Mouse (Mus musculus): ENCODE results near the gene Cdkl4. TPM values are rescaled to one million over a fixed set of nuclear protein-coding genes. Genes with fewer than 3 reads are reported as not detected.
"Not testable (repeated sequence)": the region's sequence is repeated elsewhere in the genome, so short reads cannot be mapped to it uniquely, and the experiment has no call there.

Gene Cdkl4
- polyA plus RNA-seq, 1 experiment from 2014 or later = 1.5 TPM

- peak; percentile 93 for ATAC-seq (ENCODE audit: low FRiP score)
- H3K9me3 ChIP-seq = no peaks in the 10 kb centered on the region
- peak overlapping the region; percentile 96 for H3K4me2 ChIP-seq
- H3K4me1 ChIP-seq = peaks cover 16% of the 10 kb centered on the region
- WGBS = under 1% methylated on average over 30 of the region's 30 CpGs
- peak overlapping the region; percentile 65 for H3K9ac ChIP-seq
- peak overlapping the region; percentile 51 for H3K4me3 ChIP-seq (replicated peaks)
- peaks cover 9% of the 10 kb centered on the region; the same call in 1 of the 2 replicates for H3K36me3 ChIP-seq (replicated peaks)
- H3K27me3 ChIP-seq = 0 out of 2 replicates have a peak, but pooled peaks cover 4% of the 10 kb centered on the region
- H3K27ac ChIP-seq = 0 out of 2 replicates have a peak overlapping the region, but pooled peaks have one; percentile 42
Observed at GRCm38 (mm10) chr17:80577214-80577613, 399 bp downstream of the Cdkl4 start.

GRCm38 (mm10) chr17:80575008-80575407 lies 2.6 kb downstream of the Cdkl4 start:
- no peaks in the 10 kb centered on the region for H3K9me3 ChIP-seq
- ATAC-seq (ENCODE audit: low FRiP score) = no peak
- no peak overlapping the region for H3K27ac ChIP-seq
- H3K36me3 ChIP-seq (replicated peaks) = no peaks in the 10 kb centered on the region
- H3K4me3 ChIP-seq (replicated peaks) = no peak overlapping the region
- WGBS = 80% methylated on average over 7 of the region's 7 CpGs
- H3K9ac ChIP-seq = no peak overlapping the region
- peaks cover 18% of the 10 kb centered on the region for H3K4me1 ChIP-seq
- H3K27me3 ChIP-seq = 0 out of 2 replicates have a peak, but pooled peaks cover 4% of the 10 kb centered on the region
- no peak overlapping the region for H3K4me2 ChIP-seq

GRCm38 (mm10) chr17:80574471-80574965 lies 3.1 kb downstream of the Cdkl4 start:
- no peak overlapping the region for H3K4me3 ChIP-seq (replicated peaks)
- H3K27ac ChIP-seq = no peak overlapping the region
- WGBS = 43% methylated on average over 7 of the region's 7 CpGs
- ATAC-seq (ENCODE audit: low FRiP score) = no peak
- H3K9ac ChIP-seq = no peak overlapping the region
- H3K9me3 ChIP-seq = no peaks in the 10 kb centered on the region
- no peaks in the 10 kb centered on the region for H3K36me3 ChIP-seq (replicated peaks)
- no peak overlapping the region for H3K4me2 ChIP-seq
- H3K27me3 ChIP-seq = 0 out of 2 replicates have a peak, but pooled peaks cover 4% of the 10 kb centered on the region
- peaks cover 18% of the 10 kb centered on the region for H3K4me1 ChIP-seq

GRCm38 (mm10) chr17:80572187-80572935 lies 5.3 kb downstream of the Cdkl4 start:
- no peak overlapping the region for H3K9ac ChIP-seq
- H3K27ac ChIP-seq = no peak overlapping the region
- peaks cover 15% of the 10 kb centered on the region for H3K4me1 ChIP-seq
- no peak overlapping the region for H3K4me3 ChIP-seq (replicated peaks)
- no peaks in the 10 kb centered on the region for H3K36me3 ChIP-seq (replicated peaks)
- 0 out of 2 replicates have a peak, but pooled peaks cover 4% of the 10 kb centered on the region for H3K27me3 ChIP-seq
- no peaks in the 10 kb centered on the region for H3K9me3 ChIP-seq
- ATAC-seq (ENCODE audit: low FRiP score) = no peak
- H3K4me2 ChIP-seq = no peak overlapping the region
- 89% methylated on average over 13 of the region's 13 CpGs for WGBS

DNA sequence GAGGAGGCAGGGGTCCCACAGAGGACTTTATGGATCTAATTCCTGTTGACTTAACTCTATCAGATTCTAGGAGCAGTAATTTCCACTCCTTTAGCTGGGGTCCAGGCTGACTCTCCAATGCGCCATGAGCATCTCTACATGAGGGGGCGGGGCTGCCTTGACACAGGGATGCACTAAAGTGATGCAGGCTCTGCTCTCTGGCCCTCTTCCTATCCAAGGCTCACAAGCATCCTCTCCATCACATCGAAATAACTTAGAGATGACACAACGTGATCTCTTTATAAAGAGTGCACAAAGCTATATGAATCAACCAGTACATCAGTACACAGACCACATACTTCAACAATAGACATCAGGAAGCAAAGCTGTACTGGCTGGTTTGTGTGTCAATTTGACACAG lies 6.2 kb downstream of the Cdkl4 start:
- Histone ChIP-seq H3K9ac (no peak overlapping the region), H3K4me1 (peaks cover 6% of the 10 kb centered on the region; the same call in 1 of the 2 replicates), H3K9me3 (no peaks in the 10 kb centered on the region), H3K27me3 (0 out of 2 replicates have a peak, but pooled peaks cover 4% of the 10 kb centered on the region), H3K36me3 (replicated peaks) (no peaks in the 10 kb centered on the region), H3K27ac (no peak overlapping the region), H3K4me3 (replicated peaks) (no peak overlapping the region), H3K4me2 (no peak overlapping the region)
- 89% methylated on average over 4 of the region's 4 CpGs for whole genome bisulfite sequencing
- ATAC-seq (ENCODE audit: low FRiP score) = no peak

DNA sequence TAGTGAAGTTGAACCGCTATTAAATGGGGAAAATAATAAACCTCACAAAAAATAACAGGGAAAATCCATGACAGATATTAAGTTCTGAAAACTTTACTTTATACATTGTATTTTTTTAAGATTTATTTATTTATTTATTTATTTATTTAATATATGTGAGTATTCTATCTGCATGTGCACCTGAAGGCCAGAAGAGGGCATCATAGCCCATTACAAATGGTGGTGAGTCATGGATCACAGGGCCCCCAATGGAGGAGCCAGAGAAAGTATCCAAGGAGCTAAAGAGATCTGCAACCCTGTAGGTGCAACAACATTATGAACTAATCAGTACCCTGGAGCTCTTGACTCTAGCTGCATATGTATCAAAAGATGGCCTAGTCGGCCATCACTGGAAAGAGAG lies 7.9 kb downstream of the Cdkl4 start:
- H3K27ac ChIP-seq; H3K4me2 ChIP-seq; H3K9me3 ChIP-seq; H3K36me3 ChIP-seq (replicated peaks); ATAC-seq (ENCODE audit: low FRiP score); H3K4me1 ChIP-seq; H3K4me3 ChIP-seq (replicated peaks); H3K27me3 ChIP-seq; H3K9ac ChIP-seq: not testable (repeated sequence)
- WGBS = 90% methylated on average over 1 of the region's 2 CpGs

GRCm38 (mm10) chr17:80568842-80569601 lies 8.6 kb downstream of the Cdkl4 start:
- no peaks in the 10 kb centered on the region for H3K27me3 ChIP-seq
- no peak overlapping the region for H3K4me3 ChIP-seq (replicated peaks)
- 0 out of 2 replicates have a peak, but pooled peaks have one; percentile 44 for ATAC-seq (ENCODE audit: low FRiP score)
- H3K9ac ChIP-seq = no peak overlapping the region
- no peak overlapping the region for H3K27ac ChIP-seq
- 0 out of 2 replicates have a peak, but pooled peaks cover 3% of the 10 kb centered on the region for H3K9me3 ChIP-seq
- 0 out of 2 replicates have a peak, but pooled peaks cover 3% of the 10 kb centered on the region for H3K4me1 ChIP-seq
- H3K4me2 ChIP-seq = no peak overlapping the region
- peaks cover 2% of the 10 kb centered on the region; the same call in 1 of the 2 replicates for H3K36me3 ChIP-seq (replicated peaks)
- WGBS = 94% methylated on average over 6 of the region's 6 CpGs

DNA sequence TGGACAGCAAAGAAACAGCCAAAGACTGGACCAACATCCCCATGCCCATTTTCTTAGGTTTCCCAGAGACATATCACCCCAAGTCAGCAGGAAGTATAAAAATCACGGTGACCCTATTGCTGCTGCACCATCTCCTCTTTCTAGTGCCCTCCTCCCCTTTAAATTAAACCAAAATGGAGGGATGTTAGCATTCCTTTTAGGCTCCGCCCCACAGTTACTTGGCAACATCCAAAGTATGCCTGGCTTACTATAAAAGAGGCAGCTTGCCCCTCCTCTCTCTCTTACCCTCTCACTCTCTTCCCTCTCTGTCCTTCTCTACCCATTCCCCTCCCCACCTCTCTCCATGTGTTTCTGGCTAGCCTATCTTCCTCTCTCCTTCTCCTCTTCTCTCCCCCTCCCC lies 9.2 kb downstream of the Cdkl4 start:
- no peak overlapping the region for H3K27ac ChIP-seq
- 0 out of 2 replicates have a peak, but pooled peaks cover 3% of the 10 kb centered on the region for H3K9me3 ChIP-seq
- no peak for ATAC-seq (ENCODE audit: low FRiP score)
- WGBS = 90% methylated on average over 2 of the region's 2 CpGs
- H3K4me3 ChIP-seq (replicated peaks) = no peak overlapping the region
- no peaks in the 10 kb centered on the region for H3K27me3 ChIP-seq
- no peak overlapping the region for H3K9ac ChIP-seq
- H3K36me3 ChIP-seq (replicated peaks) = peaks cover 2% of the 10 kb centered on the region; the same call in 1 of the 2 replicates
- H3K4me2 ChIP-seq = no peak overlapping the region
- 0 out of 2 replicates have a peak, but pooled peaks cover 3% of the 10 kb centered on the region for H3K4me1 ChIP-seq

DNA sequence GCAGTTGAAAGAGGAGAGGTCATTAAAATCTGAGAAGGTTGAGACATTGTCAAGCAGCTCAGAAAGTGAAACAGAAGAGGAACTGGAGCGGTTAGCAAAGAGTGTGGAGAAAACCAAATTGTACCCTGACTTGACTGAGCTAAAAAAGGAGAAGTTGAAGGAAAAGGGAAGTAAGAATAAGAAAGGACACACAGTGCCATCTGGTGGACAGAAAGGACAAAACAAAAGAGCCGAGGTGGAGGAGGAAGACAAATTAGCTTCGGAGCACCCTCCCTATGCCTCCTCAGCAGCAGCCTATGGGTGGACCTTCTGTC lies 13.0 kb downstream of the Cdkl4 start:
- Histone ChIP-seq H3K4me1 (no peaks in the 10 kb centered on the region), H3K36me3 (replicated peaks) (peaks cover 2% of the 10 kb centered on the region; the same call in 1 of the 2 replicates), H3K27me3 (no peaks in the 10 kb centered on the region), H3K4me2 (no peak overlapping the region), H3K9me3 (0 out of 2 replicates have a peak, but pooled peaks cover 3% of the 10 kb centered on the region), H3K4me3 (replicated peaks) (no peak overlapping the region), H3K9ac (no peak overlapping the region), H3K27ac (no peak overlapping the region)
- no peak for ATAC-seq (ENCODE audit: low FRiP score)
- WGBS = 70% methylated on average over 3 of the region's 3 CpGs

DNA sequence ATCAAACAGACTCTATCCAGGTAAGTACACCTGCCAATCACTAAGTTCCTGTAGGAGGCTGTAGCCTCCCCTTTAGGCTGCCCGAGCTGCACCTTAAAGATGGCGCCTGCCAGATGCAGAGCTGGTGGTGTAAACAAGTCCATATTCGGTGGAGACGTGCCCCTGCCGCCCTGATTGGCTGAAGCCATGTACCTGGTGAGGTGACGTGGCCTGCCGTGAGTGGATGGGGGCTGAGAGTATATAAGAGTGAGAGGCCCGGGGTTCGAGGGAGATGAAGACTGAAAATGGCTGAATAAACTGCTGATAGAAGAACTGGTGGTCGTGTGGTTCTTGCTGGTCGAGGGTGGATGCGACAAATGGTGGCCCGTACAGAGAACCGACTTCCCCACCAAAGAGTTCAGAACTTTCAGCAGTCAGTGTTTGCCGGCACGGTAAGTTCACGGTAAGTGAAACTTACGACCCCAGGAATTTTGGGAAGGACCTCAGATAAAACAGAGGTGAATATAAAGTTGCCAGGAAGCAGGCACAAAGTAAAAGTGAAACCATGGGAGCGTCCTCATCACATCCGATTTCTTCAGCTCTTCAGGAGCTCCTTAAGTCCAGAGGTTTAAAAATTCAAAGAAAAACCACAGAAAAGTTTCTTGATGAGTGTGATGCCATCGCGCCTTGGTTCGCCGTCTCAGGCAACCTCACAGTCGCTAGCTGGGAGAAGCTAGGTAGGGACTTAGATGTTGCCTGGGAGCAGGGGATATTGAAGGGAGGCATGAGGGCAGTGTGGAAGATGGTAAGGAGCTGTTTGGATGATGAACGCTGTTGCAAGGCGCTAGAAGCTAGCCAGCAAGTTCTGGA lies 13.6 kb downstream of the Cdkl4 start:
- 97% methylated on average over 27 of the region's 27 CpGs for WGBS
- not testable (repeated sequence) for H3K4me2 ChIP-seq; H3K4me1 ChIP-seq; H3K9ac ChIP-seq; H3K4me3 ChIP-seq (replicated peaks); H3K9me3 ChIP-seq; H3K27me3 ChIP-seq; H3K36me3 ChIP-seq (replicated peaks); H3K27ac ChIP-seq; ATAC-seq (ENCODE audit: low FRiP score)

DNA sequence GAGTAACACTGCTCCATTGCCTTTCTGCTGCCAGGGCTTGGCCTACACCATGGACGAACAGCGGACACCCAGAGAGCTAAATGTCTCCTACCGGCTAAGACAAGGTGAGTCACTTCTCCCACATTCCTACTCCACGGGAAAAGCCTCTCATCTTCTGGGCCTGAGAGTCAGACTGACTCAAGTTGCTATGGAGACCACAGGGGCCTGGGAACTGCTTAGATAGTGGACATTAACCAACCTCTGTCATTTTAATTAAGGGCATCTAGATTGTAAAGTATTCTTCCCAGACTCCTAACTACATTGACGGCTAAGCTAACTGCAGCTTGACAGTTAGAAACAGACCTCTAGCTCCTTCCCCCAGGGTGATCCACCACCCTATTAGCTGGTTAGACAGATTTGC lies 14.8 kb downstream of the Cdkl4 start:
- H3K4me2 ChIP-seq = no peak overlapping the region
- H3K9ac ChIP-seq = no peak overlapping the region
- H3K9me3 ChIP-seq = 0 out of 2 replicates have a peak, but pooled peaks cover 3% of the 10 kb centered on the region
- H3K4me1 ChIP-seq = no peaks in the 10 kb centered on the region
- peaks cover 2% of the 10 kb centered on the region; the same call in 1 of the 2 replicates for H3K36me3 ChIP-seq (replicated peaks)
- WGBS = 82% methylated on average over 5 of the region's 5 CpGs
- no peak for ATAC-seq (ENCODE audit: low FRiP score)
- H3K4me3 ChIP-seq (replicated peaks) = no peak overlapping the region
- no peak overlapping the region for H3K27ac ChIP-seq
- H3K27me3 ChIP-seq = no peaks in the 10 kb centered on the region
